Mouse (Mus musculus) adrenal gland, postnatal 10 days (tissue): ENCODE data around the gene Acot2. TPM values are rescaled to one million over a fixed set of nuclear protein-coding genes. Genes with fewer than 3 reads are reported as not detected.
A peak's percentile ranks its signal among the peaks of the same experiment; 100 is the strongest.

ENCODE experiments used
- DNase-seq: peaks from one replicate; pipeline ENCODE4 v3.0.0; 2021; ENCODE audit warnings: mixed read lengths
- total RNA-seq, 2 experiments: library from RNA; stranded (reverse); gene quantifications; 2 replicates each; pipeline ENCODE4 v1.2.3; 2021

The Acot2 gene
- total RNA-seq, 2 experiments from 2014 or later: 52.7 to 57.5 TPM

GRCm38 (mm10) chr12:84038241-84038640, 50.6 kb downstream of the Acot2 start, which contains the start of gene Acot4:
Gene Acot4 (plus strand): TSS chr12:84038379.
- DNase-seq: peak; percentile 60

- peak; percentile 53 for DNase-seq
Measured at GRCm38 (mm10) chr12:84038691-84039111, 51.0 kb downstream of the Acot2 start, which contains the start of gene Gm49366. Gene Gm49366 (plus strand): TSS chr12:84038935.

GRCm38 (mm10) chr12:84042248-84042647, 54.6 kb downstream of the Acot2 start:
- no peak for DNase-seq

Other genes starting within 250 kb of the Acot2 start
- gene Papln, start 224.2 kb upstream of the Acot2 start, total RNA-seq: 1 to 10 TPM; 7.1 to 9.1 TPM
- gene Numb, start 65.9 kb upstream of the Acot2 start, total RNA-seq: 10 to 100 TPM; 44.4 to 51.7 TPM
- 10 to 100 TPM; 12.1 to 17.8 TPM for gene Riox1, start 37.3 kb upstream of the Acot2 start, total RNA-seq
- not detected for gene Heatr4, start 3.0 kb upstream of the Acot2 start, total RNA-seq
- gene Acot1, start 21.6 kb downstream of the Acot2 start, total RNA-seq: 10 to 100 TPM; 19.9 to 20.0 TPM
- gene Acot4, start 50.5 kb downstream of the Acot2 start, total RNA-seq: 1 to 10 TPM; 6.2 to 7.8 TPM
- gene Gm49366, start 51.1 kb downstream of the Acot2 start, total RNA-seq: not detected
- gene Acot3, start 64.3 kb downstream of the Acot2 start, total RNA-seq: 1 to 10 TPM; 2.5 to 3.4 TPM
- gene Acot5, start 81.5 kb downstream of the Acot2 start, total RNA-seq: under 1 TPM; 0.27 to 0.84 TPM
- gene Acot6, start 112.8 kb downstream of the Acot2 start, total RNA-seq: 1 to 10 TPM; 4.8 to 5.3 TPM
- gene Dnal1, start 126.5 kb downstream of the Acot2 start, total RNA-seq: 10 to 100 TPM; 13.1 to 13.2 TPM
- gene Pnma1, start 160.6 kb downstream of the Acot2 start, total RNA-seq: under 1 TPM; 0.30 to 0.61 TPM
- gene Elmsan1, start 231.0 kb downstream of the Acot2 start, total RNA-seq: 10 to 100 TPM; 19.2 to 24.9 TPM